Mouse (Mus musculus): ENCODE measurements around the gene Gm15737. TPM values are rescaled to one million over a fixed set of nuclear protein-coding genes. Genes with fewer than 3 reads are reported as not detected.

Gene Gm15737
- total and polyA plus RNA-seq, 2 experiments from 2014 or later = 0.15 to 0.26 TPM

- Histone ChIP-seq H3K9me3 (replicated peaks; ENCODE audit: control insufficient read depth, low read length) (no peaks in the 10 kb centered on the region), H3K27ac (ENCODE audit: low read depth) (peak overlapping the region; percentile 82), H3K4me1 (ENCODE audit: control insufficient read depth, insufficient read depth) (peaks cover 38% of the 10 kb centered on the region), H3K36me3 (replicated peaks; ENCODE audit: control insufficient read depth, insufficient read depth, low read length) (peaks cover 44% of the 10 kb centered on the region), H3K27me3 (ENCODE audit: control insufficient read depth, insufficient read depth, low read length) (no peaks in the 10 kb centered on the region), H3K4me2 (ENCODE audit: low read depth, low read length) (no peak overlapping the region), H3K9ac (replicated peaks; ENCODE audit: low read depth, low read length) (no peak overlapping the region), H3K4me3 (ENCODE audit: low read depth, low read length) (no peak overlapping the region)
- peak; percentile 36; the same call in 1 of the 2 replicates for ATAC-seq (ENCODE audit: insufficient read depth, low read depth)
- TF ChIP-seq CTCF (IDR thresholded peaks at IDR 0.05; ENCODE audit: low read depth) (0 out of 2 replicates have a peak, but pooled peaks have one; percentile 3), EP300 (IDR thresholded peaks at IDR 0.05; ENCODE audit: low read depth) (no peak)
- peak; percentile 60 for DNase-seq (ENCODE audit: low spot score)
- WGBS = 62% methylated on average over 9 of the region's 9 CpGs
These were observed 19.9 kb upstream of the Gm15737 start for GRCm38 (mm10) chr6:92849208-92849607.

GRCm38 (mm10) chr6:92850250-92850649 lies 18.9 kb upstream of the Gm15737 start:
- under 1% methylated on average over 5 of the region's 5 CpGs for WGBS
- no peaks in the 10 kb centered on the region for H3K9me3 ChIP-seq (replicated peaks; ENCODE audit: control insufficient read depth, low read length)
- no peak overlapping the region; the same call in 1 of the 2 replicates for H3K9ac ChIP-seq (replicated peaks; ENCODE audit: low read depth, low read length)
- DNase-seq (ENCODE audit: low spot score) (peak; percentile 97), ATAC-seq (ENCODE audit: insufficient read depth, low read depth) (peak; percentile 92)
- peak overlapping the region; percentile 80 for H3K27ac ChIP-seq (ENCODE audit: low read depth)
- H3K4me2 ChIP-seq (ENCODE audit: low read depth, low read length) = 0 out of 2 replicates have a peak overlapping the region, but pooled peaks have one; percentile 11
- H3K27me3 ChIP-seq (ENCODE audit: control insufficient read depth, insufficient read depth, low read length) = no peaks in the 10 kb centered on the region
- TF ChIP-seq CTCF (IDR thresholded peaks at IDR 0.05; ENCODE audit: low read depth) (no peak), EP300 (IDR thresholded peaks at IDR 0.05; ENCODE audit: low read depth) (peak; percentile 91)
- peaks cover 34% of the 10 kb centered on the region for H3K4me1 ChIP-seq (ENCODE audit: control insufficient read depth, insufficient read depth)
- no peak overlapping the region for H3K4me3 ChIP-seq (ENCODE audit: low read depth, low read length)
- H3K36me3 ChIP-seq (replicated peaks; ENCODE audit: control insufficient read depth, insufficient read depth, low read length) = peaks cover 39% of the 10 kb centered on the region

- Histone ChIP-seq H3K4me3 (ENCODE audit: low read depth, low read length) (no peak overlapping the region), H3K27me3 (ENCODE audit: control insufficient read depth, insufficient read depth, low read length) (no peaks in the 10 kb centered on the region), H3K36me3 (replicated peaks; ENCODE audit: control insufficient read depth, insufficient read depth, low read length) (peaks cover 44% of the 10 kb centered on the region), H3K4me1 (ENCODE audit: control insufficient read depth, insufficient read depth) (peaks cover 24% of the 10 kb centered on the region; the same call in 1 of the 2 replicates), H3K9me3 (replicated peaks; ENCODE audit: control insufficient read depth, low read length) (no peaks in the 10 kb centered on the region), H3K4me2 (ENCODE audit: low read depth, low read length) (no peak overlapping the region), H3K9ac (replicated peaks; ENCODE audit: low read depth, low read length) (no peak overlapping the region), H3K27ac (ENCODE audit: low read depth) (no peak overlapping the region)
- ATAC-seq (ENCODE audit: insufficient read depth, low read depth) (no peak), DNase-seq (ENCODE audit: low spot score) (no peak)
- WGBS = 74% methylated on average over 4 of the region's 4 CpGs
- TF ChIP-seq CTCF (IDR thresholded peaks at IDR 0.05; ENCODE audit: low read depth) = no peak
- TF ChIP-seq EP300 (IDR thresholded peaks at IDR 0.05; ENCODE audit: low read depth) = no peak
These were observed 14.3 kb upstream of the Gm15737 start for GRCm38 (mm10) chr6:92854873-92855272.

GRCm38 (mm10) chr6:92857761-92858160 lies 11.4 kb upstream of the Gm15737 start:
- DNase-seq (ENCODE audit: low spot score) = no peak
- Histone ChIP-seq H3K9me3 (replicated peaks; ENCODE audit: control insufficient read depth, low read length) (no peaks in the 10 kb centered on the region), H3K4me2 (ENCODE audit: low read depth, low read length) (no peak overlapping the region), H3K27ac (ENCODE audit: low read depth) (no peak overlapping the region), H3K36me3 (replicated peaks; ENCODE audit: control insufficient read depth, insufficient read depth, low read length) (peaks cover 50% of the 10 kb centered on the region), H3K27me3 (ENCODE audit: control insufficient read depth, insufficient read depth, low read length) (no peaks in the 10 kb centered on the region), H3K4me1 (ENCODE audit: control insufficient read depth, insufficient read depth) (peaks cover 21% of the 10 kb centered on the region), H3K9ac (replicated peaks; ENCODE audit: low read depth, low read length) (no peak overlapping the region), H3K4me3 (ENCODE audit: low read depth, low read length) (no peak overlapping the region)
- WGBS = 90% methylated on average over 13 of the region's 13 CpGs
- no peak for ATAC-seq (ENCODE audit: insufficient read depth, low read depth)
- no peak for TF ChIP-seq CTCF (IDR thresholded peaks at IDR 0.05; ENCODE audit: low read depth)
- no peak for TF ChIP-seq EP300 (IDR thresholded peaks at IDR 0.05; ENCODE audit: low read depth)

GRCm38 (mm10) chr6:92858721-92859510 lies 10.2 kb upstream of the Gm15737 start:
- Histone ChIP-seq H3K4me1 (ENCODE audit: control insufficient read depth, insufficient read depth) (peaks cover 30% of the 10 kb centered on the region), H3K4me2 (ENCODE audit: low read depth, low read length) (no peak overlapping the region), H3K27me3 (ENCODE audit: control insufficient read depth, insufficient read depth, low read length) (no peaks in the 10 kb centered on the region), H3K36me3 (replicated peaks; ENCODE audit: control insufficient read depth, insufficient read depth, low read length) (peaks cover 52% of the 10 kb centered on the region), H3K27ac (ENCODE audit: low read depth) (peak overlapping the region; percentile 67), H3K4me3 (ENCODE audit: low read depth, low read length) (no peak overlapping the region), H3K9me3 (replicated peaks; ENCODE audit: control insufficient read depth, low read length) (no peaks in the 10 kb centered on the region), H3K9ac (replicated peaks; ENCODE audit: low read depth, low read length) (no peak overlapping the region)
- TF ChIP-seq EP300 (IDR thresholded peaks at IDR 0.05; ENCODE audit: low read depth) = no peak
- TF ChIP-seq CTCF (IDR thresholded peaks at IDR 0.05; ENCODE audit: low read depth) = no peak
- 72% methylated on average over 12 of the region's 12 CpGs for WGBS
- no peak for ATAC-seq (ENCODE audit: insufficient read depth, low read depth)
- DNase-seq (ENCODE audit: low spot score) = no peak
